ENCODE assay signal across 23 mouse cellular contexts in the genomic region with DNA sequence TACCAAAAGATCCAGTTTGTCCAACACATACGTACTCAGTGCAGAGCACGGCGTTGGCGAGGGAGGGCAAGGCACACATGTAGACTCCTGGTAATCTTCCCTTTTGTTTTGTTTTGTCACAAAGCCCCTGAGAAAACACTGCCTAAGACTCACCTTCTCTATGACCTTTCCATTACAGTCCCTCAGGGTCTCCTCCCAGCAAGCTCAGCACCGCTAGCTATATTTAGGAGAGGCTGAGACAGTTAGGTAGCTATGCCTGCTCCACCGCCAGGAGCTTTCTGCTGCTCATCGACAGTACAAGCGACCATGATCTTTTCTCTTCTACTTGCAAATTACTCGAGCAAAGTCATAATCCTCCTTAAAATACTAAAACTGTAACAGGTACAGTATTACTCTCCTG.
DNase-seq lines count a peak whose midpoint lies in the region; ATAC-seq and TF ChIP-seq lines count a peak whose summit lies in the region.
"Had no signal": no experiment of that assay in that cellular context is flagged by ENCODE, and none has a peak within 500 bp of the region (broad histone marks: within the 10 kb centered on the region; RNA-seq: fewer than 3 reads in every experiment).

No protein-coding gene starts in this region.

- no peak for DNase-seq in forebrain, postnatal 0 days
- DNase-seq in heart, postnatal 14 days, result no peak
- peak; percentile 62 for DNase-seq in ES-CJ7 (ENCODE audit: low read depth, low spot score)
- peak; percentile 67 for DNase-seq in R1 (ENCODE audit: low read depth, low spot score)
- DNase-seq in liver, postnatal 0 days, result no peak
- DNase-seq: adrenal gland, postnatal 25 days; B cell, adult 2 months; cerebellum, adult 9-10 months; gastrocnemius, postnatal 25 days; kidney, postnatal 25 days; lung, adult 18-20 months; right cerebral cortex, postnatal 14 days; thymus, adult 2 months; thymus, postnatal 4 days had no signal

- no peak overlapping the region for H3K27ac ChIP-seq in forebrain, postnatal 0 days (ENCODE audit: low read depth, low read length)
- no peak overlapping the region for H3K27ac ChIP-seq in forebrain, embryonic 15.5 days (replicated peaks)
- H3K27ac ChIP-seq in heart, embryonic 12.5 days (ENCODE audit: poor library complexity, severe bottlenecking), result peak overlapping the region; percentile 55
- H3K27ac ChIP-seq in liver, postnatal 0 days (ENCODE audit: low read depth), result no peak overlapping the region
- H3K27ac ChIP-seq: hindbrain, embryonic 10.5 days; limb, embryonic 12.5 days; midbrain, embryonic 12.5 days; stomach, postnatal 0 days had no signal

- H3K27me3 ChIP-seq in forebrain, postnatal 0 days (ENCODE audit: insufficient read depth, low read length), result no peaks in the 10 kb centered on the region
- no peaks in the 10 kb centered on the region for H3K27me3 ChIP-seq in forebrain, embryonic 15.5 days
- no peaks in the 10 kb centered on the region for H3K27me3 ChIP-seq in heart, embryonic 12.5 days (replicated peaks)
- H3K27me3 ChIP-seq in liver, postnatal 0 days (ENCODE audit: insufficient read depth, low read length), result no peaks in the 10 kb centered on the region
- H3K27me3 ChIP-seq: CH12.LX; limb, embryonic 12.5 days; midbrain, embryonic 12.5 days had no signal

- no peak overlapping the region for H3K9ac ChIP-seq in forebrain, postnatal 0 days
- no peak overlapping the region for H3K9ac ChIP-seq in forebrain, embryonic 15.5 days (replicated peaks)
- no peak overlapping the region for H3K9ac ChIP-seq in heart, embryonic 12.5 days
- H3K9ac ChIP-seq in liver, postnatal 0 days (replicated peaks), result no peak overlapping the region
- H3K9ac ChIP-seq: limb, embryonic 12.5 days; midbrain, embryonic 12.5 days had no signal

- H3K9me3 ChIP-seq in forebrain, postnatal 0 days (ENCODE audit: low read length), result no peaks in the 10 kb centered on the region
- no peaks in the 10 kb centered on the region for H3K9me3 ChIP-seq in forebrain, embryonic 15.5 days
- no peaks in the 10 kb centered on the region for H3K9me3 ChIP-seq in heart, embryonic 12.5 days (replicated peaks)
- H3K9me3 ChIP-seq in liver, postnatal 0 days (ENCODE audit: low read length), result no peaks in the 10 kb centered on the region
- H3K9me3 ChIP-seq: hindbrain, embryonic 10.5 days; limb, embryonic 12.5 days; midbrain, embryonic 12.5 days had no signal

- 68% methylated on average over 9 of the region's 9 CpGs for WGBS in forebrain, postnatal 0 days
- 75% methylated on average over 9 of the region's 9 CpGs for WGBS in forebrain, embryonic 15.5 days
- 44% methylated on average over 9 of the region's 9 CpGs for WGBS in heart, embryonic 12.5 days
- 86% methylated on average over 9 of the region's 9 CpGs for WGBS in liver, postnatal 0 days (ENCODE audit: insufficient replicate concordance)

- TF ChIP-seq CTCF in forebrain, postnatal 0 days (IDR thresholded peaks at IDR 0.05; ENCODE audit: low read depth), result no peak
- no peak for TF ChIP-seq CTCF in liver, postnatal 0 days (IDR thresholded peaks at IDR 0.05; ENCODE audit: low read depth)

- H3K36me3 ChIP-seq in forebrain, postnatal 0 days (ENCODE audit: insufficient read depth), result no peaks in the 10 kb centered on the region
- H3K36me3 ChIP-seq in forebrain, embryonic 15.5 days, result peaks cover 4% of the 10 kb centered on the region; the same call in 1 of the 2 replicates
- peaks cover 13% of the 10 kb centered on the region for H3K36me3 ChIP-seq in heart, embryonic 12.5 days
- H3K36me3 ChIP-seq in liver, postnatal 0 days (replicated peaks; ENCODE audit: insufficient read depth, low read length), result no peaks in the 10 kb centered on the region
- H3K36me3 ChIP-seq: hindbrain, embryonic 10.5 days had no signal

- intact Hi-C loops in heart, postnatal 14 days (cut with DNase I), result no loop called here

- no peak for TF ChIP-seq EP300 in liver, postnatal 0 days (IDR thresholded peaks at IDR 0.05; ENCODE audit: low read depth)

- no peak overlapping the region for H3K4me3 ChIP-seq in forebrain, postnatal 0 days (ENCODE audit: low read depth, low read length)
- no peak overlapping the region for H3K4me3 ChIP-seq in forebrain, embryonic 15.5 days
- no peak overlapping the region for H3K4me3 ChIP-seq in heart, embryonic 12.5 days
- no peak overlapping the region for H3K4me3 ChIP-seq in liver, postnatal 0 days (ENCODE audit: low read depth, low read length)
- H3K4me3 ChIP-seq: hindbrain, embryonic 10.5 days; limb, embryonic 12.5 days; midbrain, embryonic 12.5 days had no signal

- ATAC-seq in forebrain, postnatal 0 days, result 0 out of 2 replicates have a peak, but pooled peaks have one; percentile 29
- ATAC-seq in forebrain, embryonic 15.5 days (replicated peaks), result no peak
- no peak; the same call in 1 of the 2 replicates for ATAC-seq in heart, embryonic 12.5 days (ENCODE audit: insufficient number of reproducible peaks, low FRiP score)
- ATAC-seq in liver, postnatal 0 days, result no peak
- ATAC-seq: intestine, postnatal 0 days had no signal

- peaks cover 8% of the 10 kb centered on the region for H3K4me1 ChIP-seq in forebrain, postnatal 0 days (ENCODE audit: insufficient read depth)
- H3K4me1 ChIP-seq in forebrain, embryonic 15.5 days, result peaks cover 65% of the 10 kb centered on the region
- peaks cover 53% of the 10 kb centered on the region for H3K4me1 ChIP-seq in heart, embryonic 12.5 days (replicated peaks)
- H3K4me1 ChIP-seq in liver, postnatal 0 days (ENCODE audit: insufficient read depth), result peaks cover 10% of the 10 kb centered on the region

- H3K4me2 ChIP-seq in forebrain, postnatal 0 days (ENCODE audit: low read depth), result no peak overlapping the region
- H3K4me2 ChIP-seq in forebrain, embryonic 15.5 days (replicated peaks), result no peak overlapping the region
- peak overlapping the region; percentile 5; the same call in 1 of the 2 replicates for H3K4me2 ChIP-seq in heart, embryonic 12.5 days
- H3K4me2 ChIP-seq in liver, postnatal 0 days (ENCODE audit: low read depth, low read length), result no peak overlapping the region
- H3K4me2 ChIP-seq: limb, embryonic 12.5 days; liver, embryonic 11.5 days; midbrain, embryonic 12.5 days had no signal

Comparison
In these comparisons a context has a peak if more than half of its experiments do, and no peak if none do; other contexts are left out.
1. DNase-seq: peak in ES-CJ7 (single experiment) and R1 (single experiment); none in forebrain, postnatal 0 days (single experiment), heart, postnatal 14 days (0 of 2) and liver, postnatal 0 days (single experiment).